Mouse (Mus musculus): Measurements from ENCODE around the gene Aebp2.
A peak's percentile ranks its signal among the peaks of the same experiment; 100 is the strongest.
"Not testable (repeated sequence)": the region's sequence is repeated elsewhere in the genome, so short reads cannot be mapped to it uniquely, and the experiment has no call there.

Aebp2 gene

GRCm38 (mm10) chr6:140651923-140652322 is 29.5 kb downstream of the Aebp2 start:
- no peak for DNase-seq (ENCODE audit: low spot score in 2 of 2)

GRCm38 (mm10) chr6:140655451-140655850 is 33.0 kb downstream of the Aebp2 start:
- DNase-seq (ENCODE audit: low spot score in 2 of 2): no peak

- DNase-seq (ENCODE audit: low spot score in 2 of 2): no peak
These were observed 34.5 kb downstream of the Aebp2 start for GRCm38 (mm10) chr6:140656991-140657390.

GRCm38 (mm10) chr6:140657920-140658522 is 35.6 kb downstream of the Aebp2 start:
- DNase-seq (ENCODE audit: low spot score in 2 of 2): no peak

- no peak for DNase-seq (ENCODE audit: low spot score in 2 of 2)
These were observed 38.6 kb downstream of the Aebp2 start for GRCm38 (mm10) chr6:140661111-140661510.

GRCm38 (mm10) chr6:140661777-140662176 is 39.3 kb downstream of the Aebp2 start:
- no peak for DNase-seq (ENCODE audit: low spot score in 2 of 2)

- no peak for DNase-seq (ENCODE audit: low spot score in 2 of 2)
These were observed 39.8 kb downstream of the Aebp2 start for GRCm38 (mm10) chr6:140662290-140662689.

- DNase-seq (ENCODE audit: low spot score in 2 of 2): not testable (repeated sequence)
These were observed 40.2 kb downstream of the Aebp2 start for GRCm38 (mm10) chr6:140662697-140663096.

GRCm38 (mm10) chr6:140664611-140665010 is 42.1 kb downstream of the Aebp2 start:
- no peak for DNase-seq (ENCODE audit: low spot score in 2 of 2)

GRCm38 (mm10) chr6:140666486-140667240 is 44.2 kb downstream of the Aebp2 start:
- no peak for DNase-seq (ENCODE audit: low spot score in 2 of 2)

- DNase-seq (ENCODE audit: low spot score in 2 of 2): no peak
These were observed 44.9 kb downstream of the Aebp2 start for GRCm38 (mm10) chr6:140667289-140667906.

GRCm38 (mm10) chr6:140674414-140674813 is 52.0 kb downstream of the Aebp2 start:
- no peak for DNase-seq (ENCODE audit: low spot score in 2 of 2)

GRCm38 (mm10) chr6:140676094-140676493 is 53.6 kb downstream of the Aebp2 start:
- DNase-seq (ENCODE audit: low spot score in 2 of 2): no peak

GRCm38 (mm10) chr6:140677041-140677440 is 54.6 kb downstream of the Aebp2 start:
- DNase-seq (ENCODE audit: low spot score in 2 of 2): no peak

GRCm38 (mm10) chr6:140677960-140678359 is 55.5 kb downstream of the Aebp2 start:
- DNase-seq (ENCODE audit: low spot score in 2 of 2): no peak

- DNase-seq (ENCODE audit: low spot score in 2 of 2): peak; percentile 50 to 56
These were observed 56.3 kb downstream of the Aebp2 start for GRCm38 (mm10) chr6:140678658-140679271.

- DNase-seq (ENCODE audit: low spot score in 2 of 2): no peak
These were observed 58.2 kb downstream of the Aebp2 start for GRCm38 (mm10) chr6:140680713-140681112.

- no peak for DNase-seq (ENCODE audit: low spot score in 2 of 2)
These were observed 60.4 kb downstream of the Aebp2 start for GRCm38 (mm10) chr6:140682829-140683228.

- DNase-seq (ENCODE audit: low spot score in 2 of 2): no peak
These were observed 61.9 kb downstream of the Aebp2 start for GRCm38 (mm10) chr6:140684403-140684802.

GRCm38 (mm10) chr6:140689617-140690404 is 67.3 kb downstream of the Aebp2 start:
- DNase-seq (ENCODE audit: low spot score in 2 of 2): no peak

GRCm38 (mm10) chr6:140692160-140692559 is 69.7 kb downstream of the Aebp2 start:
- DNase-seq (ENCODE audit: low spot score in 2 of 2): no peak
